Mouse (Mus musculus) myocyte (in vitro differentiated cells): ENCODE measurements around the gene Lrrc1. TPM values are rescaled to one million over a fixed set of nuclear protein-coding genes. Genes with fewer than 3 reads are reported as not detected.

Experiments
- H3K27me3 ChIP-seq: one replicate; pipeline ENCODE4 v1.6.1; 2011; ENCODE audit not compliant: control insufficient read depth, insufficient read depth, insufficient read length
- H3K36me3 ChIP-seq: one replicate; pipeline ENCODE4 v1.6.1; 2011; ENCODE audit not compliant: control insufficient read depth, insufficient read depth
- H3K4me2 ChIP-seq: one replicate; pipeline ENCODE4 v1.6.1; 2011; ENCODE audit warnings: low read depth, control low read depth
- H3K4me3 ChIP-seq: one replicate; pipeline ENCODE4 v1.5.1; 2011; ENCODE audit warnings: mild to moderate bottlenecking, control low read depth, moderate library complexity
- H3K79me2 ChIP-seq: one replicate; pipeline ENCODE4 v1.6.1; 2011; ENCODE audit not compliant: control insufficient read depth, insufficient read depth
- H3ac ChIP-seq: one replicate; pipeline ENCODE4 v1.6.1; 2011; ENCODE audit not compliant: control insufficient read depth, insufficient read length
- CEBPB ChIP-seq: IDR thresholded peaks from 2 replicates; pipeline ENCODE4 v1.6.1; 2011; ENCODE audit warnings: mild to moderate bottlenecking, moderate library complexity; ENCODE audit not compliant: poor library complexity, insufficient read depth, severe bottlenecking
- E2F4 ChIP-seq: IDR thresholded peaks from one replicate; pipeline ENCODE4 v1.6.1; 2011; ENCODE audit warnings: mild to moderate bottlenecking, control low read depth, moderate library complexity; ENCODE audit not compliant: insufficient read depth
- MAX ChIP-seq: IDR thresholded peaks from one replicate; pipeline ENCODE4 v1.6.1; 2011; ENCODE audit warnings: low read depth, mild to moderate bottlenecking, control low read depth
- MYOD1 ChIP-seq, 3 experiments: IDR thresholded peaks; one replicate each; pipeline ENCODE4 v1.6.1; 2011; ENCODE audit warnings: control low read depth in 2 of 3, low read depth in 2 of 3, mild to moderate bottlenecking in 2 of 3, moderate library complexity in 1 of 3; ENCODE audit not compliant: insufficient read length in 2 of 3, control insufficient read depth in 1 of 3
- MYOG ChIP-seq, 3 experiments: IDR thresholded peaks; one replicate each; pipeline ENCODE4 v1.6.1; 2011; ENCODE audit warnings: control low read depth in 2 of 3, low read depth in 2 of 3, mild to moderate bottlenecking in 2 of 3; ENCODE audit not compliant: insufficient read length in 2 of 3, control insufficient read depth in 1 of 3, insufficient read depth in 1 of 3
- POLR2A ChIP-seq: IDR thresholded peaks from one replicate; pipeline ENCODE4 v1.6.1; 2011; ENCODE audit warnings: low read depth, mild to moderate bottlenecking, control low read depth, moderate library complexity; ENCODE audit not compliant: insufficient read length
- POLR2AphosphoS2 ChIP-seq: IDR thresholded peaks from one replicate; pipeline ENCODE4 v1.6.1; 2011; ENCODE audit warnings: low read depth, control low read depth; ENCODE audit not compliant: insufficient read length
- REST ChIP-seq: IDR thresholded peaks from one replicate; pipeline ENCODE4 v1.6.1; 2011; ENCODE audit warnings: mild to moderate bottlenecking, control low read depth, moderate library complexity; ENCODE audit not compliant: insufficient read depth, insufficient read length
- SRF ChIP-seq: IDR thresholded peaks from one replicate; pipeline ENCODE4 v1.6.1; 2011; ENCODE audit warnings: low read depth; ENCODE audit not compliant: control insufficient read depth, insufficient read length
- TCF12 ChIP-seq: IDR thresholded peaks from one replicate; pipeline ENCODE4 v1.6.1; 2011; ENCODE audit warnings: mild to moderate bottlenecking, control low read depth; ENCODE audit not compliant: poor library complexity, insufficient read depth, severe bottlenecking
- TCF3 ChIP-seq: IDR thresholded peaks from one replicate; pipeline ENCODE4 v1.6.1; 2011; ENCODE audit warnings: low read depth, control low read depth; ENCODE audit not compliant: insufficient read length
- USF1 ChIP-seq: IDR thresholded peaks from one replicate; pipeline ENCODE4 v1.6.1; 2011; ENCODE audit warnings: low read depth, mild to moderate bottlenecking, control low read depth, moderate library complexity
- polyA plus RNA-seq: library from polyadenylated mRNA; unstranded; fragments of >200 nt; fragmentation: generic; extraction: Trizol; gene quantifications from one replicate; pipeline ENCODE4 v1.2.1, GENCODE M21; 2012; ENCODE audit warnings: missing spikeins

Lrrc1 gene
- polyA plus RNA-seq, 1 experiment: 10.4 TPM

- Histone ChIP-seq H3K79me2 (no peaks in the 10 kb centered on the region), H3ac (no peak overlapping the region), H3K36me3 (no peaks in the 10 kb centered on the region), H3K27me3 (no peaks in the 10 kb centered on the region), H3K4me2 (no peak overlapping the region), H3K4me3 (no peak overlapping the region)
- TF ChIP-seq MYOD1 (IDR thresholded peaks at IDR 0.05; ENCODE audit: control insufficient read depth in 1 of 3, insufficient read length in 2 of 3, low read depth in 2 of 3): no peak
Observed at GRCm38 (mm10) chr9:77432030-77432429, 112.6 kb downstream of the Lrrc1 start.

GRCm38 (mm10) chr9:77430413-77431087, 114.1 kb downstream of the Lrrc1 start:
- Histone ChIP-seq H3K4me3 (no peak overlapping the region), H3ac (no peak overlapping the region), H3K36me3 (no peaks in the 10 kb centered on the region), H3K4me2 (no peak overlapping the region), H3K27me3 (no peaks in the 10 kb centered on the region), H3K79me2 (no peaks in the 10 kb centered on the region)
- TF ChIP-seq TCF12 (no peak), MYOG (IDR thresholded peaks at IDR 0.05; ENCODE audit: control insufficient read depth in 1 of 3, insufficient read depth in 1 of 3, insufficient read length in 2 of 3, low read depth in 2 of 3) (no peak), REST (no peak)

- no peaks in the 10 kb centered on the region for H3K27me3 ChIP-seq
- TF ChIP-seq SRF: no peak
- TF ChIP-seq POLR2A: no peak
- no peak for TF ChIP-seq MYOG (IDR thresholded peaks at IDR 0.05; ENCODE audit: control insufficient read depth in 1 of 3, insufficient read depth in 1 of 3, insufficient read length in 2 of 3, low read depth in 2 of 3)
- TF ChIP-seq E2F4: no peak
- TF ChIP-seq TCF3: no peak
- no peak for TF ChIP-seq REST
- TF ChIP-seq MYOD1 (IDR thresholded peaks at IDR 0.05; ENCODE audit: control insufficient read depth in 1 of 3, insufficient read length in 2 of 3, low read depth in 2 of 3): no peak
- no peak for TF ChIP-seq POLR2AphosphoS2
- TF ChIP-seq USF1: no peak
- TF ChIP-seq MAX: no peak
- no peak for TF ChIP-seq TCF12
- TF ChIP-seq CEBPB: no peak
- no peak overlapping the region for H3K4me2 ChIP-seq
- H3K79me2 ChIP-seq: no peaks in the 10 kb centered on the region
- H3K4me3 ChIP-seq: no peak overlapping the region
- no peak overlapping the region for H3ac ChIP-seq
- no peaks in the 10 kb centered on the region for H3K36me3 ChIP-seq
Observed at GRCm38 (mm10) chr9:77429230-77430015, 115.2 kb downstream of the Lrrc1 start.

GRCm38 (mm10) chr9:77428748-77429140, 115.9 kb downstream of the Lrrc1 start:
- Histone ChIP-seq H3K4me2 (no peak overlapping the region), H3K36me3 (no peaks in the 10 kb centered on the region), H3ac (no peak overlapping the region), H3K4me3 (no peak overlapping the region), H3K27me3 (no peaks in the 10 kb centered on the region), H3K79me2 (no peaks in the 10 kb centered on the region)
- TF ChIP-seq MYOD1 (IDR thresholded peaks at IDR 0.05; ENCODE audit: control insufficient read depth in 1 of 3, insufficient read length in 2 of 3, low read depth in 2 of 3): no peak
- TF ChIP-seq USF1: no peak
- no peak for TF ChIP-seq SRF
- TF ChIP-seq POLR2AphosphoS2: no peak
- no peak for TF ChIP-seq CEBPB
- no peak for TF ChIP-seq REST
- TF ChIP-seq POLR2A: no peak
- TF ChIP-seq MYOG (IDR thresholded peaks at IDR 0.05; ENCODE audit: control insufficient read depth in 1 of 3, insufficient read depth in 1 of 3, insufficient read length in 2 of 3, low read depth in 2 of 3): no peak
- no peak for TF ChIP-seq TCF3
- TF ChIP-seq E2F4: no peak
- TF ChIP-seq TCF12: no peak
- TF ChIP-seq MAX: no peak

GRCm38 (mm10) chr9:77428115-77428747, 116.4 kb downstream of the Lrrc1 start:
- Histone ChIP-seq H3K79me2 (no peaks in the 10 kb centered on the region), H3K4me2 (peak overlapping the region; percentile 49), H3K4me3 (no peak overlapping the region), H3ac (no peak overlapping the region), H3K36me3 (no peaks in the 10 kb centered on the region), H3K27me3 (no peaks in the 10 kb centered on the region)
- TF ChIP-seq E2F4 (no peak), MYOD1 (IDR thresholded peaks at IDR 0.05; ENCODE audit: control insufficient read depth in 1 of 3, insufficient read length in 2 of 3, low read depth in 2 of 3) (no peak), REST (no peak), TCF3 (no peak), TCF12 (no peak), POLR2AphosphoS2 (no peak)
